Mouse (Mus musculus) thymus, postnatal 25 days (tissue): Measurements from ENCODE around the gene Rcn2.
"Not testable (repeated sequence)": the region's sequence is repeated elsewhere in the genome, so short reads cannot be mapped to it uniquely, and the experiment has no call there.

Source experiments
- DNase-seq: peaks from one replicate; pipeline ENCODE4 v3.0.0; 2022

Gene Rcn2

GRCm38 (mm10) chr9:56041372-56042180 is at the start of gene Rcn2:
Gene Rcn2, plus strand, starts transcription at chr9:56041845.
- DNase-seq = peak; percentile 99

GRCm38 (mm10) chr9:56004679-56005078 is 37.0 kb upstream of the Rcn2 start:
- DNase-seq = not testable (repeated sequence)

- DNase-seq = no peak
Measured at GRCm38 (mm10) chr9:56010450-56010849, 31.2 kb upstream of the Rcn2 start, which contains the start of gene 4930563M21Rik. Gene 4930563M21Rik, minus strand, starts transcription at chr9:56010550.

- DNase-seq = no peak
Measured at GRCm38 (mm10) chr9:56024772-56025171, 16.9 kb upstream of the Rcn2 start.

GRCm38 (mm10) chr9:56027292-56027691 is 14.4 kb upstream of the Rcn2 start:
- no peak for DNase-seq

- no peak for DNase-seq
Measured at GRCm38 (mm10) chr9:56032219-56032618, 9.4 kb upstream of the Rcn2 start.

- DNase-seq = no peak
Measured at GRCm38 (mm10) chr9:56042181-56042621, 556 bp downstream of the Rcn2 start.

GRCm38 (mm10) chr9:56053796-56054195 is 12.2 kb downstream of the Rcn2 start:
- DNase-seq = no peak

- DNase-seq = no peak
Measured at GRCm38 (mm10) chr9:56056147-56056546, 14.5 kb downstream of the Rcn2 start.

GRCm38 (mm10) chr9:56062336-56062735 is 20.7 kb downstream of the Rcn2 start:
- no peak for DNase-seq

GRCm38 (mm10) chr9:56065011-56065410 is 23.4 kb downstream of the Rcn2 start:
- DNase-seq = no peak

GRCm38 (mm10) chr9:56067964-56068363 is 26.3 kb downstream of the Rcn2 start:
- DNase-seq = no peak

GRCm38 (mm10) chr9:56068630-56069029 is 27.0 kb downstream of the Rcn2 start:
- no peak for DNase-seq

- no peak for DNase-seq
Measured at GRCm38 (mm10) chr9:56072861-56073260, 31.2 kb downstream of the Rcn2 start.

- DNase-seq = no peak
Measured at GRCm38 (mm10) chr9:56074863-56075262, 33.2 kb downstream of the Rcn2 start.

GRCm38 (mm10) chr9:56075264-56075663 is 33.6 kb downstream of the Rcn2 start:
- peak; percentile 76 for DNase-seq

- DNase-seq = peak; percentile 77
Measured at GRCm38 (mm10) chr9:56075901-56076620, 34.4 kb downstream of the Rcn2 start.

- no peak for DNase-seq
Measured at GRCm38 (mm10) chr9:56079587-56079986, 37.9 kb downstream of the Rcn2 start.

GRCm38 (mm10) chr9:56086524-56086923 is 44.9 kb downstream of the Rcn2 start:
- DNase-seq = no peak

- peak; percentile 94 for DNase-seq
Measured at GRCm38 (mm10) chr9:56089778-56090520, 48.3 kb downstream of the Rcn2 start, which contains the start of gene Pstpip1. Gene Pstpip1, plus strand, starts transcription at chr9:56089962.

GRCm38 (mm10) chr9:56090546-56091225 is 49.0 kb downstream of the Rcn2 start:
- DNase-seq = peak; percentile 65

- DNase-seq = peak; percentile 63
Measured at GRCm38 (mm10) chr9:56092102-56092501, 50.5 kb downstream of the Rcn2 start.
